Mouse (Mus musculus) midbrain, embryonic 14.5 days (tissue): ENCODE data around the gene Mylip. TPM values are rescaled to one million over a fixed set of nuclear protein-coding genes. Genes with fewer than 3 reads are reported as not detected.

ENCODE experiments used
- ATAC-seq: fragments of 200-750 bp; cut with Nextera tagmentation; 2 replicates; pipeline ENCODE4 v1.8.0; 2017; ENCODE audit warnings: moderate number of reproducible peaks, moderate library complexity; ENCODE audit not compliant: low FRiP score, low TSS enrichment
- DNase-seq: peaks from one replicate; pipeline ENCODE4 v3.0.0-alpha.2; 2015
- H3K27ac ChIP-seq: fragments of 300-500 bp; sonication (generic); replicated peaks from 2 replicates; pipeline ENCODE4 v1.5.1; 2014; ENCODE audit warnings: mild to moderate bottlenecking, low read depth, low read length, moderate library complexity
- H3K27me3 ChIP-seq: fragments of 300-500 bp; sonication (generic); 2 replicates; pipeline ENCODE4 v1.6.1; 2014; ENCODE audit warnings: low read length, control low read depth, mixed read lengths; ENCODE audit not compliant: control insufficient read depth, insufficient read depth
- H3K36me3 ChIP-seq: fragments of 300-500 bp; sonication (generic); 2 replicates; pipeline ENCODE4 v1.6.1; 2014; ENCODE audit warnings: low read length, control low read depth; ENCODE audit not compliant: control insufficient read depth, insufficient read depth
- H3K4me1 ChIP-seq: fragments of 300-500 bp; sonication (generic); 2 replicates; pipeline ENCODE4 v1.6.1; 2014; ENCODE audit warnings: mild to moderate bottlenecking, antibody characterized with exemption, low read length, control low read depth; ENCODE audit not compliant: control insufficient read depth, insufficient read depth
- H3K4me2 ChIP-seq: fragments of 300-500 bp; sonication (generic); 2 replicates; pipeline ENCODE4 v1.6.1; 2014; ENCODE audit warnings: mild to moderate bottlenecking, low read length, moderate library complexity
- H3K4me3 ChIP-seq: fragments of 300-500 bp; sonication (generic); replicated peaks from 2 replicates; pipeline ENCODE4 v1.5.1; 2014; ENCODE audit warnings: low read depth, low read length
- H3K9ac ChIP-seq: fragments of 300-500 bp; sonication (generic); replicated peaks from 2 replicates; pipeline ENCODE4 v1.6.1; 2014; ENCODE audit warnings: mild to moderate bottlenecking, low read length, moderate library complexity
- H3K9me3 ChIP-seq: fragments of 300-500 bp; sonication (generic); 2 replicates; pipeline ENCODE4 v1.6.1; 2016; ENCODE audit warnings: low read length, control low read depth, mixed read lengths; ENCODE audit not compliant: control insufficient read depth
- WGBS: fragments of 180-500 bp; shearing (Covaris S2); extraction: QIAGEN DNeasy Blood & Tissue Kit; methylation state at CpG from one replicate; pipeline ENCODE4 v1.1.7; 2014; 5-methylcytosine and 5-hydroxymethylcytosine counted together
- polyA plus RNA-seq: library from polyadenylated mRNA; unstranded; fragments of >200 nt; fragmentation: Nextera tagmentation; extraction: Ambion mirVana; gene quantifications from 2 replicates; pipeline ENCODE4 v1.2.1, GENCODE M21; 2014

Mylip gene
- polyA plus RNA-seq, 1 experiment from 2014 or later, result 3.0 TPM

DNA sequence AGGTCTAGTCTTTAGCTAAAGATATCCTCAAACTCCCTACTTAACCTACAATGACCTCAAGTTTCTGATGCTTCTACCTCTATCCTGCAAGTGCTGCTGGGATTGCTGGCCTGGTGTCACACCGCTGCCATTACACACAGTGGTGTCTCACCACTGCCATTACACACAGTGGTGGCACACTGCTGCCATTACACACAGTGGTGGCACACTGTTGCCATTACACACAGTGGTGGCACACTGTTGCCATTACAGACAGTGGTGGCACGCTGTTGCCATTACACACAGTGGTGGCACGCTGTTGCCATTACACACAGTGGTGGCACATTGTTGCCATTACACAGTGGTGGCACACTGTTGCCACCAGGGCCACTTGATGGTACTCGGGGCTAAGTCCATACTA, 2.3 kb upstream of the Mylip start:
- DNase-seq (no peak), ATAC-seq (no peak)
- Histone ChIP-seq H3K27ac (no peak overlapping the region), H3K9ac (no peak overlapping the region), H3K36me3 (no peaks in the 10 kb centered on the region), H3K9me3 (no peaks in the 10 kb centered on the region), H3K4me2 (no peak overlapping the region), H3K4me3 (no peak overlapping the region), H3K27me3 (0 out of 2 replicates have a peak, but pooled peaks cover 4% of the 10 kb centered on the region), H3K4me1 (peaks cover 15% of the 10 kb centered on the region)
- 98% methylated on average over 4 of the region's 4 CpGs for WGBS

GRCm38 (mm10) chr13:45388254-45388805, 1.2 kb upstream of the Mylip start:
- H3K4me2 ChIP-seq, result no peak overlapping the region
- WGBS, result 81% methylated on average over 16 of the region's 16 CpGs
- H3K4me3 ChIP-seq, result no peak overlapping the region
- H3K27me3 ChIP-seq, result 0 out of 2 replicates have a peak, but pooled peaks cover 4% of the 10 kb centered on the region
- H3K27ac ChIP-seq, result no peak overlapping the region
- H3K9me3 ChIP-seq, result no peaks in the 10 kb centered on the region
- peaks cover 15% of the 10 kb centered on the region for H3K4me1 ChIP-seq
- no peaks in the 10 kb centered on the region for H3K36me3 ChIP-seq
- DNase-seq, result no peak
- no peak for ATAC-seq
- H3K9ac ChIP-seq, result no peak overlapping the region

DNA sequence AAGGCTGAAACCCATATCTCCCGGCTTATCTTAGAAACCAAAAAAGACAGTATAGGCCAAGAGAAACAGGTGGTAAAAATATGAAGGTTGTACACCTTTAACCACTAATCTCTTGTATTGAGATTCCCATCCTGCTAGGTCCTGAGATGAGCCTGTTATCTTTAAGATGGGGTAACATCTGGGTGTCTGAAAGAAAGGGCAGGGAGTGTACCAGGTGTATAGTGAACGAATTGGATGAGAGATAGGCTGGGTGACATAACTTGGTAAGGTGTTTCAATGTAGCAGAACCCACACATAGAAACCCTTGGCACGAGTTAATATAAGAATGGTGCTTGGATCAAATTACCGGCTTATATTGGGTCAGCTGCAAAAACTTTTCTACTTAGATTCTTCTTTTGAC, 653 bp upstream of the Mylip start:
- Histone ChIP-seq H3K27ac (peak overlapping the region; percentile 71; the same call in 1 of the 2 replicates), H3K9ac (peak overlapping the region; percentile 74; the same call in 1 of the 2 replicates)
- 33% methylated on average over 4 of the region's 4 CpGs for WGBS

GRCm38 (mm10) chr13:45390312-45390961, 895 bp downstream of the Mylip start:
- ATAC-seq (peak; percentile 4; the same call in 1 of the 2 replicates), DNase-seq (peak; percentile 67)

More for the DNA sequence above, 653 bp upstream of the Mylip start:
- Histone ChIP-seq H3K36me3 (no peaks in the 10 kb centered on the region), H3K27me3 (0 out of 2 replicates have a peak, but pooled peaks cover 4% of the 10 kb centered on the region), H3K4me1 (peaks cover 15% of the 10 kb centered on the region), H3K9me3 (no peaks in the 10 kb centered on the region), H3K4me2 (peak overlapping the region; percentile 97), H3K4me3 (peak overlapping the region; percentile 70)
- no peak for DNase-seq
- no peak for ATAC-seq

GRCm38 (mm10) chr13:45390962-45391853, 1.7 kb downstream of the Mylip start:
- H3K4me1 ChIP-seq, result peaks cover 15% of the 10 kb centered on the region
- H3K9me3 ChIP-seq, result no peaks in the 10 kb centered on the region
- DNase-seq (no peak), ATAC-seq (no peak)
- H3K4me3 ChIP-seq, result peak overlapping the region; percentile 70
- H3K27ac ChIP-seq, result no peak overlapping the region
- WGBS, result 65% methylated on average over 19 of the region's 19 CpGs
- H3K4me2 ChIP-seq, result peak overlapping the region; percentile 97
- no peak overlapping the region; the same call in 1 of the 2 replicates for H3K9ac ChIP-seq
- no peaks in the 10 kb centered on the region for H3K36me3 ChIP-seq
- H3K27me3 ChIP-seq, result 0 out of 2 replicates have a peak, but pooled peaks cover 4% of the 10 kb centered on the region

More at GRCm38 (mm10) chr13:45390312-45390961, 895 bp downstream of the Mylip start:
- H3K4me2 ChIP-seq, result peak overlapping the region; percentile 97
- H3K4me1 ChIP-seq, result peaks cover 15% of the 10 kb centered on the region
- peak overlapping the region; percentile 70 for H3K4me3 ChIP-seq
- no peaks in the 10 kb centered on the region for H3K36me3 ChIP-seq
- peak overlapping the region; percentile 74 for H3K9ac ChIP-seq
- WGBS, result 4% methylated on average over 25 of the region's 25 CpGs
- no peaks in the 10 kb centered on the region for H3K9me3 ChIP-seq
- 0 out of 2 replicates have a peak, but pooled peaks cover 4% of the 10 kb centered on the region for H3K27me3 ChIP-seq
- H3K27ac ChIP-seq, result peak overlapping the region; percentile 71; the same call in 1 of the 2 replicates

DNA sequence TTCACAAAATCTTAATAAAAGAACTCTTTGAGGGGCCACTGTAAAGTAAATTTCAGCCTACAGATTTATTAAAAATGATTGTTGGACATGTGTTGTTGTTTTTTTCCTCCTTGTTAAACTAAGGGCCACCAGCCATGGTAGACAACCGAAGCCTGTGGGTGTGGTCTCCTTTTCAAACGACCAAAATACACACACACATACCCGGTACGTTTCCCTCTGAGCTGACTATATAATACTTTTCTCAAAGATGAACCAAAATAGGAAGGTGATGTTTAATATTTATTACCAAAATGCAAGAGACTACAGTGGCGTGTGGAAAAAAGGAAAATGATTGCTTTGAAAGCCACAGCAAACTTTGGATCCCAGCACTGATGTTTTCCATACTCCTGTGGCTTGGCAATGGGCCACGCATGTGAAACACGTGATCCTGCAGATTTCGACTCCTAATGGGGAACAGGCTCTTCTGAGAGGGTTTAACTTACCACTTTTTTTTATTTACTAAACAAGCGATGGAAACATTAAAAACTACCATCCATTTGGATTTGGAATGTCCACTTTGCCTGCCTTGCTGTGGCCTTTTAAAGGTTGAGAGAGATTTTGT, 2.4 kb downstream of the Mylip start:
- H3K9ac ChIP-seq, result no peak overlapping the region
- ATAC-seq (no peak), DNase-seq (no peak)
- no peak overlapping the region for H3K4me3 ChIP-seq
- no peaks in the 10 kb centered on the region for H3K36me3 ChIP-seq
- peak overlapping the region; percentile 97 for H3K4me2 ChIP-seq
- H3K27me3 ChIP-seq, result 0 out of 2 replicates have a peak, but pooled peaks cover 4% of the 10 kb centered on the region
- H3K4me1 ChIP-seq, result peaks cover 15% of the 10 kb centered on the region
- H3K9me3 ChIP-seq, result no peaks in the 10 kb centered on the region
- H3K27ac ChIP-seq, result no peak overlapping the region
- 75% methylated on average over 9 of the region's 9 CpGs for WGBS

- Histone ChIP-seq H3K27me3 (0 out of 2 replicates have a peak, but pooled peaks cover 4% of the 10 kb centered on the region), H3K27ac (no peak overlapping the region), H3K36me3 (no peaks in the 10 kb centered on the region), H3K9ac (no peak overlapping the region), H3K9me3 (no peaks in the 10 kb centered on the region), H3K4me2 (no peak overlapping the region), H3K4me3 (no peak overlapping the region), H3K4me1 (peaks cover 14% of the 10 kb centered on the region)
- whole genome bisulfite sequencing, result 51% methylated on average over 8 of the region's 8 CpGs
- DNase-seq (no peak), ATAC-seq (no peak)
These were observed 4.8 kb downstream of the Mylip start for GRCm38 (mm10) chr13:45394221-45394768.

DNA sequence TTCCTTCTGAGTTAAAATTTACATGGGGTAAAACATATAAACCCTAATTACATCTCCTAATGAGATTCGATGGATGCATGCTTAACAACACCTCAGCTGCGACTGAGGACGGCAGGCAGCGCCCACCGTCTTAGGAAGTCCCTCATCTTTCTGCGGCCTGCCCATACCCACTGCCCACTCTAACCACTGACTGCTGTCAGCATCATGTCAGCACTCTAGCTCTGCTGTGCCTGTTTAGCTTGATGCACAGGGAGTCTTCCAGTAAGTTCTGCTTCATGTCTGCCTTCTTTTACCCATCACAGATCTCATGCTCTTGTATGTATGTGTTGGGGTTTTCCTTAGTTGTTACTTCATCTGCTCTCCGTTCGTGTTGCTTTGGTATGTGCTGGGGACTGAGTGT, 7.2 kb downstream of the Mylip start:
- DNase-seq (no peak), ATAC-seq (no peak)
- Histone ChIP-seq H3K27me3 (no peaks in the 10 kb centered on the region), H3K9me3 (no peaks in the 10 kb centered on the region), H3K4me1 (0 out of 2 replicates have a peak, but pooled peaks cover 3% of the 10 kb centered on the region), H3K4me2 (no peak overlapping the region), H3K27ac (no peak overlapping the region), H3K4me3 (no peak overlapping the region), H3K36me3 (no peaks in the 10 kb centered on the region), H3K9ac (no peak overlapping the region)
- WGBS, result 93% methylated on average over 8 of the region's 8 CpGs
